Mouse (Mus musculus) gastrocnemius, postnatal 10 days (tissue): ENCODE results near the gene Ttc34. TPM values are rescaled to one million over a fixed set of nuclear protein-coding genes. Genes with fewer than 3 reads are reported as not detected.

Experiments
- DNase-seq: peaks from one replicate; pipeline ENCODE4 v3.0.0; 2021; ENCODE audit warnings: mixed read lengths
- total RNA-seq, 2 experiments: library from RNA; stranded (reverse); gene quantifications; 2 replicates each; pipeline ENCODE4 v1.2.3; 2021

Gene Ttc34
- total RNA-seq, 2 experiments from 2014 or later: not detected

GRCm38 (mm10) chr4:154857366-154858240 lies 20.3 kb downstream of the Ttc34 start:
- DNase-seq: no peak

DNA sequence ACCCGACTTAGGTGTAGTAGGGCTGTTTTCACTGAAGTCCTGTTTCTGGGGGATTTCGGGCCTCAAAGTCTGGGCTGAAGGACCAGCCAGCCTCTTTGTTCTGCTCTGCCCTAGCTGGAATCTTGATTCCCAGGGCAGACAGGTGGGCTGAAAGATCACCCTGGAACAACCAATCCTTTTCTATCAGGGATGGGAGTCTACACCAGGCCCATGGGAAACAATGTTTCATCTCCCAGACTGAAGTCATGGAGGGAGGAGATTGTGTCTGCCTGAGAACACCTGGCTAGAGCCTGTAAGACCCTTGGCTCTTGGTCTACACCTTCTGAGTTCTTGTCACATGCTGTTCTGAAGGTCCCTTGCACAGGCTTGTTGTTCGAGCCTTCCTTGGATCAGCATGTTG lies 21.3 kb downstream of the Ttc34 start:
- DNase-seq: no peak

GRCm38 (mm10) chr4:154861967-154862366 lies 24.7 kb downstream of the Ttc34 start:
- no peak for DNase-seq

DNA sequence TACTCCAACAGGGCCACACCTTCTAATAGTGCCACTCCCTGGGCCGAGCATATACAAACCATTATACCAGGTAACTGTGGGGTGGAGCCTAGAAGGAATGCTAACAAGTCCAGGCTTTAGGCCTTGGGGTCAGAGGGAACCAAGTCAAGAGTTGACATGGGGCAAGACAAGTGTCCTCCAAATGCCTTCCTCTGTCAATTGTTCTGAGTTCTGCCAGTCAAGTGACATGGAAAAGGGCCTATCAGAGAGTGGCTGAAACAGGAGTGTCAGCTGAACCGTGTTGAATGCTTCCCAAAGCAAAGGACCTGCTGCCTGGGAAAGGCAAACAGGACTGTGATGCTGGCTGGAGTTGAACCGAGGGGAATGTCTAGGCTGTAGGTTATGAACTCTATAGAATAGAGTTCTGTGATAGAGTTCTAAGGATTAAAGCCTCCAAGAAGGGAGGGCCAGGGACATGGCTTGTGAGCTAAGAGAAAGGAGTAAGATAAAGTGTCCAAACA lies 26.2 kb downstream of the Ttc34 start:
- no peak for DNase-seq

GRCm38 (mm10) chr4:154864271-154864771 lies 27.1 kb downstream of the Ttc34 start:
- DNase-seq: peak; percentile 93

DNA sequence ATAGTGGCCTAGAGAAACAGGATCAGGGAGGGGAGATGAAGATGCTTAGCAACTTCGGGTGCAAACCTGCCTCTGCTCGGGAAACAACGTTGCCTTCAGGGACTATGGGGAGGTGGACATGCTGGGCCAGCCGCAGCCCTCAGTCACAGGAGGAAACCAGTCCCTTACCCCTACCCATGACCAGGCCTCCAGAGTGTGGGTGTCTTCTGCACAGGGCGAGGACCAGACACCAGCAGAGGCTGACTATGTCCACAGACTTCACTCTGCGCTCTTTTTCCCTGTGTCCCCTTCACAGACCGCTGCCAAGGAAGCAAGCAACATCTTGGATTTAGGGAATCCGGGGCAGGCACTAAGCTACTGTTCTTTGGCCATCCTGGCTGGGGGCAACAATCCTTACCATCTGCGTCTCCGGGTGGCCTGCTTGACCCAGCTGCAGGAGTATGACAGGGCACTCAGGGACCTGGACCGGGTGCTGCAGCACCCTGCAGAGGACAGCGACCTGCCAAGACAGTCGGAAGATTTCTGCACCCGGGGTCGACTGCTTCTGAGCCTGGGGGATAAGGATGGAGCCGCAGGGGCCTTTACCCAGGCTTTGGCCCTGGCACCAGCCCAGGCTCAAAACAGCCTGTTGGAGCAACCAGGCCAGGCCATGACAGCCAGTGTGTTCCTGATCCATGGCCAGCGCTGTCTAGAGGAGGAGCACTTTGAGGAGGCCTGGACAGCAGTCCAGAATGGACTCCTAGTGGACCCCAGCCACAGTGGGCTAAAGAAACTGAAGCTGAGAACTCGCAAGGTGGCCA lies 27.9 kb downstream of the Ttc34 start:
- DNase-seq: peak; percentile 5

GRCm38 (mm10) chr4:154866391-154866790 lies 29.1 kb downstream of the Ttc34 start:
- no peak for DNase-seq

GRCm38 (mm10) chr4:154867257-154867656 lies 30.0 kb downstream of the Ttc34 start:
- no peak for DNase-seq

DNA sequence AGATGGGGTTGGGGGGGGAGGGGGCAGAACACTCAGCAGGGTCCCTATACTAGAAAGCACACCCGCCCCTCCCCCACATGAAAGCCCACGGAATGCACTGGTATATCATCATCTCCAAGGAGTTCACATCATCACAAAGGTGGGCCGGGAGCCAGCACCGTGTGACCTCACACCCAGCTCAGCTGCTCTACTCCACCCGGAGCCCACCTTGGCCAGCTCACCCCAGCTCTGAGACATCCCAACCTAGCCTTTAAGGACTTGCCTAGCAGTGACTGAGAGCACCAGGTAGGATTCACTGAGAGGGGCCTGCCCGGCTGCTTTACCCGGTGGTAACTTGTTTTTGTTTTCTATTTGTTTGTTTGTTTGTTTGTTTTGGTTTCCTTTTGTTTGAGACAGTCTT lies 32.2 kb downstream of the Ttc34 start, which contains the start of gene Mmel1:
Mmel1 (plus strand) TSS at position 146 of the 400 bp plus-strand sequence.
- no peak for DNase-seq

DNA sequence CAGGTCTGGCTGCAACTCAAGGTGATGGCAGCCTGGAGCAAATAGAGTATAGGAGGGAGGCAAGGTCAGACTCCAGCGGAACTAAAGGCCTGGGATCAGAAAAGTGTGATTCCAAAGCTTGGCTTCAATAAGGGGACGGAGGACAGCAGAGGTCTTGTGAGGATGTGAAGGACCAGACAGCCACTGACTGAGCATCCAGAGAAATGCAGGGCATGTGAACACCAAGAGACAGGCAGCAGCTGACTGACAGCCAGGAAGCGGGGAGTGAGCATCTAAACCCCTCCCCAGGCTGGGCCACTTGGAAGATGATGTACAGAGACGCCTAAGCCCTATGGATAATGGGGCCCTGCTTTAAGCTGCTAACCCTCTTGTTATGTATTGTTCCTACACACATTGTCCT lies 33.5 kb downstream of the Ttc34 start:
- DNase-seq: no peak

DNA sequence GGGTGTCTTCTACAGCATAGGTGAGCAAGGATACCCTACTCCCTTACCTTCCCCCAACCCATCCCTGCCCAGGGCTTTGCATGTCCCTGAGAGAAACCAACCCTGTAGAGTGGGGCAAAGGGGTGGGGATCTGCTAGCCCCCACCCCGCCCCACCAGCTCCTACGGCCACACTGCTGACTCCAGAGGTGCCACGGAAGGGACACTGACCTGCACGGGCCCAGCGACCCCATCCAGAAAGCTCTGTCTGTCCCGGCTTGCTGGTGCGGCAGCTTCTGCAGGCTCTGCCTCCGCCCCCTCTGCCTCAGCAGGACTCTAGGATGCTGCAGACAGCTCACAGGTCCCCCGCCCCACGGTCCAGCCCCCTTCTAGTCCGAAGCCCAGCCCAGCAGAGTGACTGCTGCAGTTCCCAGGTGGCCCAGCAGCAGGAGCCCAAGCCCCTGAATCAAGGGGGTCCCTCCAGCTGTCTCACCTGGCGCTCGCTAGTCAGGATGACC lies 34.5 kb downstream of the Ttc34 start:
- no peak for DNase-seq

DNA sequence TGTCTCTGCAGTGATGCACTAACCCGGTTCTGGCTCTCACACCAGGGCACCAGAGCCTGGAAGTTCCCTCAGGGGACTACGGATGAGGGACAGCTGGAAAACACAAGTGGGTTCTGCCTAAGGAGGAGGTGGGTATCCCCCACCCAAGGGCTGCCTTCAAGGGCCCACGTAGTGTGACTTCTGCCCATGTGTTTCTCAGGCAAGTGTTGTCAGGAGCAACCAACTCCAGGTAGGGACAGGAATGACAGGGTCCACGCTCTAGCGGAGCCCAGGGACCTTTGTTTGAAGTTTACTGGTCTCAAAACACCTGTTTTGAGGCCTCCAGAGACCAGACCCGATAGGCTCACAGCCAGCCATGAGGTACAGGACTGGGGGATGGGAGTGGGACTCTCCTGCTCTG lies 35.9 kb downstream of the Ttc34 start:
- no peak for DNase-seq

DNA sequence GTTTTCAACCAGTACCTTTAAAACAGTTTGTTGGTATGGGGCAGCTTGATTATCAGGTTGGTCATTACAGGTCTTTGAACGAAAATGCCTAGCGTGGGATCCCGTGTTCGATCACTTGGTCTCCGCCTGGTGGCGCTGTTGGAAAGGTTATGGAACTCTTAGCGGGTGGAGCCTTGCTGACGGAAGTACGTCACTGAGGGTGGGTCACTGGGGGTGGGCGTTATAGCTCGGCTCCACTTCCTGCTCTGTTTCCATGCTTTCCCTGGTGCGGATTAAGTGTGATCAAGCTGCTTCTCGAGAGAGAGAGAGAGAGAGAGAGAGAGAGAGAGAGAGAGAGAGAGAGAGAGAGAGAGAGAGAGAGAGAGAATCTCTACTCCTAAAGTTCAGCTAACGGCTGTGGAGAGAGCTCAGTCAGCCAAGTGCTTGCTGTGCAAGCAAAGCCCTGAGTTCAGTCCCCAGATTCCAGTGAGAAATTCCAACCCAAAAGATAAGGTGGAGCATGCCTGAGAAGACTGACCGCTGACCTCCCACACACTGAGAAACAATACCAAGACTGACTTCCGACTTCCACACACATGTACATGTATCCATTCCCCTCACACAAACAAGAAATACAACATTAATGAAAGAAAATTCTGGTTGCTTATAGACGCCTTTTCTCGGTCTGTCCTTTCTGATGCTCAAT lies 40.7 kb downstream of the Ttc34 start:
- DNase-seq: peak; percentile 97

DNA sequence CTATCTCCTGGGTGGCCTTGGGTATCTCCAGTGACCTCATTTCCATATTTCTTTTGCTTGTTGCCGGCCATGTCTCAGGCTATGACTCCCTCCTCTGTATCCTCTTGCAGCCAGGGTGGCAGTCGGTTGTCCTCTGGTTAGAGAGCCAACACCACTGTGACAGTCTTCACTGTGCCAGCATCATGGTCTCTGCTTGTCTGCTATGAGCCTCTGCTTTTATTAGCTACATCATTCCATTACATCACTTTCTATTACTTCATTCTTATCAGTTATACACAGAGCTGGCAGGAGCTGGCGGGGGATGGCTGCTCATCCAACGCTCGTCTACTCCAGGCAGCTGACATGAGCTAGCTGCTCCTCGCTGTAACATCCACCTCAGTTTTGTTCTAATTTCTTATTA lies 43.5 kb downstream of the Ttc34 start:
- no peak for DNase-seq

DNA sequence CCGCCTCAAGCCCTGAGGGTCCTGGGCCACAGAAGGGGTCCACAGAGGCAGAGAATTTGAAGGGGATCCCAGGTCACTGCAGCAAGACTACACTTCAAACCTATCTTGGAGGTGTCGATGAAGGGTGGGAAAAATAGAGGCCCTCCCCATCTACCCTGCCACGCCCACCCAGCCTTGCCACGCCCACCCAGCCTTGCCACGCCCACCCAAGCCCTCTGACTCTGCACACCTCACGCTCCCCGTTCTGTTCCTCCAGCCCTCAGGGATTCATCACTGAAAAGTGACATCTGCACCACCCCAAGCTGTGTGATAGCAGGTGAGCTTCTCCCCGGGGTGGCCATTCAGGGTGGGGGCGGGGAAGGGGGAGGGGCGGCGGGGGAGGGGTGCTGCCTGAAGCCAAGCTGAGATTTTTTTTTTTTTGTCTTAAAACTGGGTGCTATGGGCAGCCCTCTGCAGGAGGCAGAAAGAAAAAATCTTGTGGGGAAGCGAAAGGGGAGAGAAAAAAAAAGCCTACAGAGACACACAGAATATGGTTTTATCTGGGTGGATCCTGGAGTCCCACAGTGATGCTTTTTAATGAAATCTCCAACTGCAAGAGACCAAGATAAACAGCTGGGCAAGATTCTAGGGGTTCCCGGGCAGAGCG lies 44.9 kb downstream of the Ttc34 start:
- no peak for DNase-seq

DNA sequence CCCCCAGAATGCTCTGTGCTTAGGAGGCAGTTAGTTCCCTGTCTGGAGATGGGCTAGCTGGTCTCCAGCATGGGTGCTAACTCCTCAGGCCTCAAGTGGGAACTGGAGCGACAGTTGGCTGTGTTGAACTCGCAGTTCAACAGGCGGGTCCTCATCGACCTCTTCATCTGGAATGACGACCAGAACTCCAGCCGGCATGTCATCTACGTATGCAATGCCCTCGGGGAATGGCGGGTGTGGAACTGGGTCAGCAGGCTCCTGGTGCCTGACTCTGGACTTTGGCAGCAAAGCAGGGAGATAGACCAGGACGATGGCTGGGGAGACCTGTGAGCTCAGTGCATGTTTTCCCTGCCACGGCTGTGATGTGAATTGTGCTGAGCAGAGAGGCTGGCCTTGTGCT lies 48.2 kb downstream of the Ttc34 start:
- DNase-seq: no peak

DNA sequence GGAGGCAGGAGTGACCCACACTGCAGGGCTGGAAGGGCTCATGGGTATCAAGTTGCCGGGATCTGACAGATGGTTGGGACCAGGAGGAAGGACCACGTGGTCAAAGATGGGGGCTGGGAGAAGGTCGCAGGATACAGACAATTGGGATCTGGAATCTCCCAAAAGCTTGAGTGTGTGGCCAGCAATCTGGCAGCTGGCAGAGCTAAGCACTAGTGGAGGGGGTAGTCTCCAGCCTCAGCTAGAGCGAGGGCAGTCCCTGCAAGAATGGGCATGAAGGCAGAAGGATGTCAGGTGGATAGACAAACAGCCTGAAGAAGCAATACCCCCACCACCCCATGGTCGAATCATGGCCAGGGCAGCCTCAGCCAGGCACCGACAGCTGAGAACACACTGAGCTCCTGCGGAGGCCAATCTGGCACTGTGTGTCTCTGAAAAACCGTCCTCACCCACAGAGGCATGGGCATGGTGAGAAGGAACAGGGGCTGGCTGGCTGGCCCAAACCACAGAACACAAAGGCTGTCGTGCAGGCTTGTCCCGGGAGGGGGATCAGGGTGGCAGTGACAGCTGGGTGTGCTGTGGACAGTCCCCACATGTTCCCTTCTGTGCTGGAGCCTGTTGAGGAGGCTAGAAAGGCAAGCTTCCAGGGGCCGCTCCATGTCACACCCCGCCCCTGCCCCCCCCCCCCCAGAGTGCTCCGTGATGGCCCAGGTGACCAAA lies 49.8 kb downstream of the Ttc34 start:
- DNase-seq: no peak

- no peak for DNase-seq
Observed at GRCm38 (mm10) chr4:154887593-154888250, 50.5 kb downstream of the Ttc34 start.

GRCm38 (mm10) chr4:154890887-154891286 lies 53.6 kb downstream of the Ttc34 start:
- no peak for DNase-seq

DNA sequence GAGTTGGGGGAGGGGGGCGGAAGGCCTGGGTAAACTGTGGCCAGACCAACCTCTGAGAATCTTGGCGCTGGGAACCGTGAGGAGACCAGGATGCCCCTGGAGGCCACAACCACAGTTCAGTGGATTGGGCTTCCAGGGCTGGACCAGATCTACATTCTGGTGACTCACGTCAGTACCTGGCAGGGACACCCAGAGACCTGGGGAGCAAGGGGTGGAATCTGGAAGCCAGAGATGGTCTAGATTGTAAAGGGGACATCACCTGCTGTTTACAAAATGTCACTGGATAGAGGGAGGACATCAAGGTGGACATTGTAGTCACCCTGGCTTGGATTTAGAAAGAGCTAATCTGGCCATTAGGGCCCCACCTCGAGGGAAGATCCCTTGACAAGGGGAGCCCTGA lies 58.3 kb downstream of the Ttc34 start:
- DNase-seq: no peak
